ENCODE assay signal across 8 mouse cellular contexts in genomic region chrX:12068978-12069724, GRCm38 (mm10).
DNase-seq lines count a peak whose midpoint lies in the region; ATAC-seq lines count a peak whose summit lies in the region.

No protein-coding gene starts in this region.

- H3K27me3 ChIP-seq in kidney, embryonic 15.5 days = peaks cover 80% of the 10 kb centered on the region
- peaks cover 27% of the 10 kb centered on the region for H3K27me3 ChIP-seq in forebrain, embryonic 11.5 days (ENCODE audit: control insufficient read depth, insufficient read depth, low read length)
- H3K27me3 ChIP-seq in limb, embryonic 13.5 days = peaks cover 94% of the 10 kb centered on the region
- H3K27me3 ChIP-seq in neural tube, embryonic 14.5 days (ENCODE audit: control insufficient read depth, insufficient read depth, low read length) = 0 out of 2 replicates have a peak, but pooled peaks cover 3% of the 10 kb centered on the region

- no peak for DNase-seq in kidney, postnatal 25 days
- peak; percentile 13 to 15 for DNase-seq in CD8-positive naive resting alpha-beta T cell, adult 2 months (ENCODE audit: low read depth in 2 of 2, low spot score in 2 of 2)
- peak; percentile 81 for DNase-seq in forebrain, embryonic 11.5 days (ENCODE audit: low spot score)
- DNase-seq in cerebellum, adult 11 months = no peak
- no peak for DNase-seq in adrenal gland, postnatal 10 days

- peak overlapping the region; percentile 37 for H3K4me2 ChIP-seq in kidney, embryonic 15.5 days
- H3K4me2 ChIP-seq in forebrain, embryonic 11.5 days (ENCODE audit: low read depth, low read length, severe bottlenecking) = peak overlapping the region; percentile 33
- H3K4me2 ChIP-seq in limb, embryonic 13.5 days (replicated peaks) = peak overlapping the region; percentile 52
- peak overlapping the region; percentile 24; the same call in 1 of the 2 replicates for H3K4me2 ChIP-seq in neural tube, embryonic 14.5 days (ENCODE audit: low read depth, low read length)

- H3K27ac ChIP-seq in kidney, embryonic 15.5 days = peak overlapping the region; percentile 67; the same call in 1 of the 2 replicates
- peak overlapping the region; percentile 13 for H3K27ac ChIP-seq in forebrain, embryonic 11.5 days (ENCODE audit: low read depth, low read length)
- no peak overlapping the region; the same call in 1 of the 2 replicates for H3K27ac ChIP-seq in limb, embryonic 13.5 days
- peak overlapping the region; percentile 12; the same call in 1 of the 2 replicates for H3K27ac ChIP-seq in neural tube, embryonic 14.5 days (ENCODE audit: low read depth, low read length)

- ATAC-seq in kidney, embryonic 15.5 days (replicated peaks; ENCODE audit: low FRiP score) = peak; percentile 38
- ATAC-seq in forebrain, embryonic 11.5 days (replicated peaks; ENCODE audit: low FRiP score) = peak; percentile 81
- ATAC-seq in limb, embryonic 13.5 days (ENCODE audit: low FRiP score, low read depth) = peak; percentile 77
- ATAC-seq in neural tube, embryonic 14.5 days (ENCODE audit: low read depth) = peak; percentile 78

- WGBS in kidney, embryonic 15.5 days = 6% methylated on average over 26 of the region's 26 CpGs
- 2% methylated on average over 26 of the region's 26 CpGs for WGBS in forebrain, embryonic 11.5 days
- 4% methylated on average over 26 of the region's 26 CpGs for WGBS in limb, embryonic 13.5 days
- 4% methylated on average over 26 of the region's 26 CpGs for WGBS in neural tube, embryonic 14.5 days

- H3K9ac ChIP-seq in kidney, embryonic 15.5 days = no peak overlapping the region
- 0 out of 2 replicates have a peak overlapping the region, but pooled peaks have one; percentile 20 for H3K9ac ChIP-seq in forebrain, embryonic 11.5 days (ENCODE audit: low read length)
- peak overlapping the region; percentile 19; the same call in 1 of the 2 replicates for H3K9ac ChIP-seq in limb, embryonic 13.5 days
- H3K9ac ChIP-seq in neural tube, embryonic 14.5 days (replicated peaks; ENCODE audit: low read depth, low read length) = no peak overlapping the region

- H3K36me3 ChIP-seq in kidney, embryonic 15.5 days = no peaks in the 10 kb centered on the region
- no peaks in the 10 kb centered on the region for H3K36me3 ChIP-seq in forebrain, embryonic 11.5 days (ENCODE audit: control insufficient read depth, insufficient read depth, low read length)
- H3K36me3 ChIP-seq in limb, embryonic 13.5 days = no peaks in the 10 kb centered on the region
- no peaks in the 10 kb centered on the region for H3K36me3 ChIP-seq in neural tube, embryonic 14.5 days (ENCODE audit: control insufficient read depth, insufficient read depth, low read length)

- peaks cover 94% of the 10 kb centered on the region for H3K4me1 ChIP-seq in kidney, embryonic 15.5 days
- H3K4me1 ChIP-seq in forebrain, embryonic 11.5 days (replicated peaks; ENCODE audit: control insufficient read depth, insufficient read depth, low read length) = peaks cover 46% of the 10 kb centered on the region
- H3K4me1 ChIP-seq in limb, embryonic 13.5 days = peaks cover 97% of the 10 kb centered on the region
- peaks cover 50% of the 10 kb centered on the region for H3K4me1 ChIP-seq in neural tube, embryonic 14.5 days (ENCODE audit: control insufficient read depth, insufficient read depth, low read length)

- peak overlapping the region; percentile 6; the same call in 1 of the 2 replicates for H3K4me3 ChIP-seq in kidney, embryonic 15.5 days (replicated peaks)
- 0 out of 2 replicates have a peak overlapping the region, but pooled peaks have one; percentile 5 for H3K4me3 ChIP-seq in forebrain, embryonic 11.5 days (ENCODE audit: low read depth, low read length)
- H3K4me3 ChIP-seq in limb, embryonic 13.5 days = 0 out of 2 replicates have a peak overlapping the region, but pooled peaks have one; percentile 7
- H3K4me3 ChIP-seq in neural tube, embryonic 14.5 days (ENCODE audit: low read depth, low read length) = no peak overlapping the region

- H3K9me3 ChIP-seq in kidney, embryonic 15.5 days (replicated peaks) = no peaks in the 10 kb centered on the region
- H3K9me3 ChIP-seq in forebrain, embryonic 11.5 days (ENCODE audit: control insufficient read depth, low read length) = no peaks in the 10 kb centered on the region
- no peaks in the 10 kb centered on the region for H3K9me3 ChIP-seq in limb, embryonic 13.5 days
- no peaks in the 10 kb centered on the region for H3K9me3 ChIP-seq in neural tube, embryonic 14.5 days (ENCODE audit: control insufficient read depth, low read length)

Comparison
In these comparisons a context has a peak if more than half of its experiments do, and no peak if none do; other contexts are left out.
1. H3K9ac ChIP-seq: peak in forebrain, embryonic 11.5 days (single experiment) and limb, embryonic 13.5 days (single experiment); none in kidney, embryonic 15.5 days (single experiment) and neural tube, embryonic 14.5 days (single experiment).
2. DNase-seq: peak in CD8-positive naive resting alpha-beta T cell, adult 2 months (2 of 2) and forebrain, embryonic 11.5 days (single experiment); none in kidney, postnatal 25 days (0 of 2), cerebellum, adult 11 months (single experiment) and adrenal gland, postnatal 10 days (single experiment).
3. Peak in every context shown above with its lines, with median percentiles within 50 percentile points of each other: ATAC-seq and H3K4me2 ChIP-seq.